Mouse (Mus musculus): ENCODE measurements at regions not wholly inside any gene's neighbourhood (a gene's known extent, or its start where the extent isn't known, plus 50 kb on each side); places are given as distances from the start of the nearest gene placed in this dataset.

GRCm38 (mm10) chr7:129050675-129051074 is 206.2 kb upstream of the Plpp4 start:
- Histone ChIP-seq H3K4me2 (no peak overlapping the region), H3K4me3 (no peak overlapping the region), H3K9me3 (no peaks in the 10 kb centered on the region), H3K4me1 (no peaks in the 10 kb centered on the region), H3K27ac (no peak overlapping the region), H3K9ac (no peak overlapping the region), H3K27me3 (no peaks in the 10 kb centered on the region), H3K36me3 (no peaks in the 10 kb centered on the region)
- ATAC-seq (ENCODE audit: borderline replicate concordance, extremely low read depth, low FRiP score, low TSS enrichment): no peak
- 83% methylated on average over 1 of the region's 1 CpGs for WGBS

- no peak overlapping the region for H3K27ac ChIP-seq
- ATAC-seq (ENCODE audit: borderline replicate concordance, extremely low read depth, low FRiP score, low TSS enrichment): no peak
- WGBS: 61% methylated on average over 2 of the region's 2 CpGs
Measured at GRCm38 (mm10) chr7:129066891-129067290, 189.9 kb upstream of the Plpp4 start.

GRCm38 (mm10) chr7:129068137-129068536 is 188.7 kb upstream of the Plpp4 start:
- Histone ChIP-seq H3K4me2 (no peak overlapping the region), H3K4me3 (no peak overlapping the region), H3K4me1 (no peaks in the 10 kb centered on the region), H3K27me3 (no peaks in the 10 kb centered on the region), H3K9me3 (no peaks in the 10 kb centered on the region), H3K36me3 (no peaks in the 10 kb centered on the region), H3K27ac (no peak overlapping the region), H3K9ac (no peak overlapping the region)
- WGBS: 56% methylated on average over 4 of the region's 4 CpGs
- no peak for ATAC-seq (ENCODE audit: borderline replicate concordance, extremely low read depth, low FRiP score, low TSS enrichment)

More at GRCm38 (mm10) chr7:129066891-129067290, 189.9 kb upstream of the Plpp4 start:
- Histone ChIP-seq H3K4me2 (no peak overlapping the region), H3K4me1 (no peaks in the 10 kb centered on the region), H3K36me3 (no peaks in the 10 kb centered on the region), H3K9me3 (no peaks in the 10 kb centered on the region), H3K4me3 (no peak overlapping the region), H3K9ac (no peak overlapping the region), H3K27me3 (no peaks in the 10 kb centered on the region)

- ATAC-seq (ENCODE audit: borderline replicate concordance, extremely low read depth, low FRiP score, low TSS enrichment): no peak
- Histone ChIP-seq H3K27me3 (no peaks in the 10 kb centered on the region), H3K4me2 (no peak overlapping the region), H3K36me3 (no peaks in the 10 kb centered on the region), H3K9ac (no peak overlapping the region), H3K4me1 (no peaks in the 10 kb centered on the region), H3K4me3 (no peak overlapping the region), H3K9me3 (no peaks in the 10 kb centered on the region), H3K27ac (no peak overlapping the region)
- WGBS: 61% methylated on average over 6 of the region's 6 CpGs
Measured at GRCm38 (mm10) chr7:129079786-129080185, 177.0 kb upstream of the Plpp4 start.

GRCm38 (mm10) chr7:129091441-129091840 is 165.4 kb upstream of the Plpp4 start:
- no peaks in the 10 kb centered on the region for H3K4me1 ChIP-seq
- no peaks in the 10 kb centered on the region for H3K9me3 ChIP-seq
- no peaks in the 10 kb centered on the region for H3K27me3 ChIP-seq
- H3K9ac ChIP-seq: no peak overlapping the region
- ATAC-seq (ENCODE audit: borderline replicate concordance, extremely low read depth, low FRiP score, low TSS enrichment): no peak
- H3K36me3 ChIP-seq: no peaks in the 10 kb centered on the region
- H3K4me3 ChIP-seq: no peak overlapping the region
- WGBS: 49% methylated on average over 4 of the region's 4 CpGs
- H3K27ac ChIP-seq: no peak overlapping the region
- H3K4me2 ChIP-seq: no peak overlapping the region

- no peaks in the 10 kb centered on the region for H3K4me1 ChIP-seq
- no peak overlapping the region for H3K9ac ChIP-seq
- no peaks in the 10 kb centered on the region for H3K36me3 ChIP-seq
- no peak overlapping the region for H3K4me2 ChIP-seq
- H3K27ac ChIP-seq: no peak overlapping the region
- no peak for ATAC-seq (ENCODE audit: borderline replicate concordance, extremely low read depth, low FRiP score, low TSS enrichment)
- no peak overlapping the region for H3K4me3 ChIP-seq
- no peaks in the 10 kb centered on the region for H3K27me3 ChIP-seq
- 36% methylated on average over 3 of the region's 3 CpGs for WGBS
- no peaks in the 10 kb centered on the region for H3K9me3 ChIP-seq
Measured at GRCm38 (mm10) chr7:129096374-129097069, 160.3 kb upstream of the Plpp4 start.

- Histone ChIP-seq H3K4me2 (no peak overlapping the region), H3K4me1 (no peaks in the 10 kb centered on the region), H3K9ac (no peak overlapping the region), H3K4me3 (no peak overlapping the region), H3K36me3 (no peaks in the 10 kb centered on the region), H3K27me3 (no peaks in the 10 kb centered on the region), H3K27ac (no peak overlapping the region), H3K9me3 (no peaks in the 10 kb centered on the region)
- WGBS: 64% methylated on average over 4 of the region's 4 CpGs
- ATAC-seq (ENCODE audit: borderline replicate concordance, extremely low read depth, low FRiP score, low TSS enrichment): no peak
Measured at GRCm38 (mm10) chr7:129102437-129102836, 154.4 kb upstream of the Plpp4 start.

GRCm38 (mm10) chr7:129134176-129134575 is 122.7 kb upstream of the Plpp4 start:
- H3K27me3 ChIP-seq: no peaks in the 10 kb centered on the region
- no peaks in the 10 kb centered on the region for H3K36me3 ChIP-seq
- H3K9me3 ChIP-seq: no peaks in the 10 kb centered on the region
- no peak overlapping the region for H3K27ac ChIP-seq
- no peak for ATAC-seq (ENCODE audit: borderline replicate concordance, extremely low read depth, low FRiP score, low TSS enrichment)
- no peak overlapping the region for H3K9ac ChIP-seq
- H3K4me3 ChIP-seq: no peak overlapping the region
- H3K4me1 ChIP-seq: no peaks in the 10 kb centered on the region
- no peak overlapping the region for H3K4me2 ChIP-seq

- WGBS: 31% methylated on average over 4 of the region's 4 CpGs
- no peaks in the 10 kb centered on the region for H3K4me1 ChIP-seq
- no peak overlapping the region for H3K9ac ChIP-seq
- no peak overlapping the region for H3K4me2 ChIP-seq
- H3K4me3 ChIP-seq: no peak overlapping the region
- no peaks in the 10 kb centered on the region for H3K27me3 ChIP-seq
- no peak for ATAC-seq (ENCODE audit: borderline replicate concordance, extremely low read depth, low FRiP score, low TSS enrichment)
- H3K9me3 ChIP-seq: no peaks in the 10 kb centered on the region
- no peaks in the 10 kb centered on the region for H3K36me3 ChIP-seq
- H3K27ac ChIP-seq: no peak overlapping the region
Measured at GRCm38 (mm10) chr7:129134661-129135215, 122.1 kb upstream of the Plpp4 start.

GRCm38 (mm10) chr7:129137303-129137990 is 119.4 kb upstream of the Plpp4 start:
- Histone ChIP-seq H3K4me1 (no peaks in the 10 kb centered on the region), H3K9me3 (no peaks in the 10 kb centered on the region), H3K27ac (no peak overlapping the region), H3K27me3 (no peaks in the 10 kb centered on the region), H3K9ac (no peak overlapping the region), H3K4me2 (no peak overlapping the region), H3K4me3 (no peak overlapping the region), H3K36me3 (no peaks in the 10 kb centered on the region)
- WGBS: 72% methylated on average over 11 of the region's 11 CpGs
- no peak for ATAC-seq (ENCODE audit: borderline replicate concordance, extremely low read depth, low FRiP score, low TSS enrichment)

GRCm38 (mm10) chr7:129141942-129142598 is 114.8 kb upstream of the Plpp4 start:
- Histone ChIP-seq H3K4me1 (no peaks in the 10 kb centered on the region), H3K9ac (no peak overlapping the region), H3K4me3 (no peak overlapping the region), H3K27me3 (no peaks in the 10 kb centered on the region), H3K36me3 (no peaks in the 10 kb centered on the region), H3K27ac (no peak overlapping the region), H3K9me3 (no peaks in the 10 kb centered on the region), H3K4me2 (no peak overlapping the region)
- 83% methylated on average over 6 of the region's 6 CpGs for WGBS
- ATAC-seq (ENCODE audit: borderline replicate concordance, extremely low read depth, low FRiP score, low TSS enrichment): no peak

- no peak overlapping the region for H3K9ac ChIP-seq
- H3K4me3 ChIP-seq: no peak overlapping the region
- no peaks in the 10 kb centered on the region for H3K9me3 ChIP-seq
- H3K4me1 ChIP-seq: no peaks in the 10 kb centered on the region
- no peak overlapping the region for H3K4me2 ChIP-seq
- H3K36me3 ChIP-seq: no peaks in the 10 kb centered on the region
- no peaks in the 10 kb centered on the region for H3K27me3 ChIP-seq
- no peak for ATAC-seq (ENCODE audit: borderline replicate concordance, extremely low read depth, low FRiP score, low TSS enrichment)
- no peak overlapping the region for H3K27ac ChIP-seq
- 72% methylated on average over 5 of the region's 5 CpGs for WGBS
Measured at GRCm38 (mm10) chr7:129142599-129142949, 114.3 kb upstream of the Plpp4 start.

Data from lung, embryonic 15.5 days (tissue).